Mouse (Mus musculus) hindbrain, embryonic 16.5 days (tissue): Measurements from ENCODE around the gene Coa3. TPM values are rescaled to one million over a fixed set of nuclear protein-coding genes. Genes with fewer than 3 reads are reported as not detected.
"Not testable (repeated sequence)": the region's sequence is repeated elsewhere in the genome, so short reads cannot be mapped to it uniquely, and the experiment has no call there.

Experiments
- ATAC-seq: fragments of 200-750 bp; cut with Nextera tagmentation; 2 replicates; pipeline ENCODE4 v1.8.0; 2017; ENCODE audit warnings: moderate TSS enrichment, moderate library complexity
- H3K27ac ChIP-seq: fragments of 300-500 bp; sonication (generic); 2 replicates; pipeline ENCODE4 v1.5.1; 2014; ENCODE audit warnings: low read depth, mild to moderate bottlenecking, control low read depth, low read length, moderate library complexity
- H3K27me3 ChIP-seq: fragments of 300-500 bp; sonication (generic); replicated peaks from 2 replicates; pipeline ENCODE4 v1.6.1; 2014; ENCODE audit warnings: low read length; ENCODE audit not compliant: control insufficient read depth, insufficient read depth
- H3K36me3 ChIP-seq: fragments of 300-500 bp; sonication (generic); 2 replicates; pipeline ENCODE4 v1.6.1; 2014; ENCODE audit warnings: mild to moderate bottlenecking, low read length, moderate library complexity, mixed read lengths; ENCODE audit not compliant: control insufficient read depth, insufficient read depth
- H3K4me1 ChIP-seq: fragments of 300-500 bp; sonication (generic); 2 replicates; pipeline ENCODE4 v1.6.1; 2014; ENCODE audit warnings: low read depth, low read length; ENCODE audit not compliant: control insufficient read depth, insufficient read depth
- H3K4me2 ChIP-seq: fragments of 300-500 bp; sonication (generic); 2 replicates; pipeline ENCODE4 v1.6.1; 2014; ENCODE audit warnings: mild to moderate bottlenecking, low read length, control low read depth, moderate library complexity
- H3K4me3 ChIP-seq: fragments of 300-500 bp; sonication (generic); 2 replicates; pipeline ENCODE4 v1.5.1; 2014; ENCODE audit warnings: mild to moderate bottlenecking, low read length, control low read depth, moderate library complexity
- H3K9ac ChIP-seq: fragments of 300-500 bp; sonication (generic); 2 replicates; pipeline ENCODE4 v1.6.1; 2014; ENCODE audit warnings: low read depth, mild to moderate bottlenecking, control low read depth, low read length, moderate library complexity
- H3K9me3 ChIP-seq: fragments of 300-500 bp; sonication (generic); 2 replicates; pipeline ENCODE4 v1.6.1; 2014; ENCODE audit warnings: mild to moderate bottlenecking, low read length, moderate library complexity; ENCODE audit not compliant: control insufficient read depth
- WGBS: fragments of 180-500 bp; shearing (Covaris S2); extraction: QIAGEN DNeasy Blood & Tissue Kit; methylation state at CpG from one replicate; pipeline ENCODE4 v1.1.7; 2014; 5-methylcytosine and 5-hydroxymethylcytosine counted together
- polyA plus RNA-seq: library from polyadenylated mRNA; unstranded; fragments of >200 nt; fragmentation: Nextera tagmentation; extraction: Ambion mirVana; gene quantifications from 2 replicates; pipeline ENCODE4 v1.2.1, GENCODE M21; 2015

The Coa3 gene
- 226 and 232 TPM in 2 replicates for polyA plus RNA-seq

DNA sequence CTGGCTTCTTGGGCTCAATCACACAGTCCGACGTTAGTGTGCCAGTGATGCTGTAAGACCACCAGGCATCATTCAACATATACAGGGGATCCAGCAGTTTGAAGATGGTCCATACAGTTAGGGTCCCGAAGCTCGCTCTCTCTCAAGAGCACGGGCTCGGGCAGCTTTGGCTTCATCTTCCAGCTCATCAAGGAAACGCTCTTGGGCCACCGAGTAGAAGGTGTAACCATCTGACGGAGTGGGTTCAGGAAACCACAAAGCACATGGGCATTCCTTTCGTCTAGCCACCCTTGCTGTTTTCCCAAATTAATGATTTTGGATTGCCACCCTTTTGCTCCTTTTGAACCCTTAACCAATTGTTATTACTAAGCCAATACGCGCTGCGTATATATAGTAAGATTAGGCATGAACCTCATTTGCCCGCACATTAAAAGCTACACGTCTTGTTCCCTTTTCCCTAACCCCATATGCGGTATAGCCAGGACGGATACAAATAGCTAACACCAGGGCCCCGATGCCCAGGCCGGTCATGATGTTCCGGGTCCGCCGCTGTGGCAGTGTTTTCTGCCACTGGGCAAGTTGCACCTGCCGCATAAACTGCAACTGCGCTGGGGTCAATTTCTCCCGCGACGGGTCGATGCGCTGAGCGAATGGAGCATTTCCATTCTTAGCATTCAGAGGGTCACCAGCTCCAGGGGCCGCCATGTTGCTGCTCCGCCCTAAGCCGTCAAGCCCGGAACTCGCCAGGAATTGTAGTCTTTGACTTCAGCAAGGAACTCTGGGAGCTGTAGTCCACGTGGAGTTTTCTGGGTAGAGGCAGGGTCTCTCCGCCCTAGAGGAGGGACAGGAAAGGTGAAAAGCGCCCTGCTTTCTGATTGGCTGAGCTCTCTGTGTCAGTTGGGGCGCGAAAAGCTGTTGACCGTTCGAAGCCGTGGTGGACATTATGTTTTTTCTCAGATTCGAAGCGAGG lies at the start of gene Coa3, which contains the start of gene Cntd1:
Coa3 (minus strand) TSS at position 892 of the 970 bp plus-strand sequence.
Cntd1 (plus strand) TSS at position 790 of the 970 bp plus-strand sequence.
- Histone ChIP-seq H3K4me3 (peak within 1 kb of the TSS; percentile 54), H3K9ac (peak within 1 kb of the TSS; percentile 73), H3K4me1 (peaks cover 24% of the 10 kb centered on the region), H3K4me2 (peak within 1 kb of the TSS; percentile 87), H3K36me3 (no peaks in the 10 kb centered on the region), H3K27ac (peak within 1 kb of the TSS; percentile 57; the same call in 1 of the 2 replicates), H3K27me3 (no peaks in the 10 kb centered on the region), H3K9me3 (no peaks in the 10 kb centered on the region)
- ATAC-seq, result peak; percentile 99
- WGBS, result 11% methylated on average over 45 of the region's 45 CpGs

DNA sequence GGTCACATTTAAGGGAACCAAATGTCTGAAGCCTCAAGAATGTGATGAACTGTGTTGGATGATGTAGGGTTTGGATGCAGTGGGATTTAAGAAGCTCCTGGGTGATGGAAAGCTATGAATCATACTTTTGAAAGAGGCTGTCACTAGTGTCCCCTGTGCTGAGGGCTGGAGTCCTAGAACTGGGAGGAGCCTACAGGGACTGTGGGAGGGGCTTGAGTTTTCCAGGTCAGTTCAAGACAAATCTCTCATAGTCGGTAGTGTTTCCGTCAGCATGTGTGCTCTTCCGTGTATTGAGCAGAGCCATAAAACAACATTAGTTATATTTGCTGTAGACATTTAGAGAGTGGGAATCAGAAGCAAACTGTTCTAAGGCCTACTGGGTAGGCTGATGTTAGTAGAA lies 48.4 kb upstream of the Coa3 start:
- Histone ChIP-seq H3K9me3 (no peaks in the 10 kb centered on the region), H3K9ac (no peak overlapping the region), H3K4me2 (no peak overlapping the region), H3K4me1 (no peaks in the 10 kb centered on the region), H3K36me3 (peaks cover 13% of the 10 kb centered on the region; the same call in 1 of the 2 replicates), H3K27me3 (no peaks in the 10 kb centered on the region), H3K27ac (no peak overlapping the region), H3K4me3 (no peak overlapping the region)
- 44% methylated on average over 3 of the region's 3 CpGs for WGBS
- ATAC-seq, result no peak

DNA sequence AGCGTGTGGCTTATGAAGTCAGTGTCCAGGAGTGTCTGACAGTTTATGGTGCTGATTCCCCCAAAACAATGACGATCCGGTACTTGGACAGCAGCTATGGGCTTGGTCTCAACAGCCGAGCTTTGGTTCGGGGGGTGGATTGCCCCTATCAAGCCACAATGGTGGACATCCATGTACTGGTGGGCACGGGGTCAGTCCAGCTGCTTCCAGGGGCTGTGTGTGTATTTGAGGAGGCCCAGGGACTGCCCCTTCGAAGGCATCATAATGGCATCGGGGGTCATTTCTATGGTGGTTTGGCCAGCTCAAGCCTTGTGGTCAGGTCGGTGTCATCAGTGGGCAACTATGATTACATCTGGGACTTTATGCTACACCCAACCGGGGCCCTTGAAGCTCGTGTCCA lies 47.2 kb upstream of the Coa3 start:
- no peak overlapping the region for H3K9ac ChIP-seq
- H3K27ac ChIP-seq, result no peak overlapping the region
- no peaks in the 10 kb centered on the region for H3K9me3 ChIP-seq
- H3K27me3 ChIP-seq, result no peaks in the 10 kb centered on the region
- no peaks in the 10 kb centered on the region for H3K4me1 ChIP-seq
- WGBS, result 90% methylated on average over 11 of the region's 11 CpGs
- peaks cover 21% of the 10 kb centered on the region for H3K36me3 ChIP-seq
- H3K4me3 ChIP-seq, result no peak overlapping the region
- no peak overlapping the region for H3K4me2 ChIP-seq
- no peak for ATAC-seq

DNA sequence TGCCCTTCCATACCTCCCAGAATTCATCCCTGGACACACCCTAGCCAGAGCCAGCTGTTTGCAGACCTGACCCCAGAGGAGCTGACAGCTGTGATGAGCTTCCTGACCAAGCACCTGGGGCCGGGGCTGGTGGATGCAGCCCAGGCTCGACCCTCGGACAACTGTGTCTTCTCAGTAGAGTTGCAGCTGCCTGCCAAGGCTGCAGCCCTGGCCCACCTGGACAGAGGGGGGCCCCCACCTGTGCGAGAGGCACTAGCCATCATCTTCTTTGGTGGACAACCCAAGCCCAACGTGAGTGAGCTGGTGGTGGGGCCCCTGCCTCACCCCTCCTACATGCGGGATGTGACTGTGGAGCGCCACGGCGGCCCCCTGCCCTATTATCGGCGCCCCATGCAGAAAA lies 46.3 kb upstream of the Coa3 start:
- H3K27ac ChIP-seq, H3K4me1 ChIP-seq, H3K4me2 ChIP-seq, H3K9me3 ChIP-seq, H3K27me3 ChIP-seq, H3K9ac ChIP-seq, H3K4me3 ChIP-seq, ATAC-seq: not testable (repeated sequence)
- peaks cover 28% of the 10 kb centered on the region for H3K36me3 ChIP-seq
- WGBS, result 94% methylated on average over 11 of the region's 11 CpGs

DNA sequence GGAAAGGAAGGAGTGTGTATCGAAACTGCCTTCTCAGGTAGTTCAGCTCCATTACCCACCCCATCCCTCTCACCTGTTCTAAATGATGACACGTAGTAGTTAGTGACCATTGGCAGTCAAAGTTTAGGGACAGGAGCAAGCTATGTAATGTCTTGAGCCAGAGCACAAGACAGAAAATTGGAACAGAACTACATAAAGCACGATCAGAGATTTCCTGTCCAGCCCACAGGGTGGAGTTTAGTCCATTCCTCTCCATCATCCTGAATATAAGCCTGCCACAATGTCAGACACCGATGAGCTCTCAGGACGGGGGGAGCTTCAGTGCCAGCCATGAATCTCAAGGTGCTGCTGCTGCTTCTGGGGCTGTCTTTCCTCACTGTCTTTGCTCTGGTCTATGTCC lies 45.8 kb upstream of the Coa3 start, which contains the start of gene Aoc2:
Aoc2 (plus strand) TSS at position 301 of the 400 bp plus-strand sequence.
- Histone ChIP-seq H3K27me3 (no peaks in the 10 kb centered on the region), H3K4me3 (no peak within 1 kb of the TSS), H3K27ac (no peak within 1 kb of the TSS), H3K36me3 (peaks cover 29% of the 10 kb centered on the region), H3K9ac (no peak within 1 kb of the TSS), H3K9me3 (no peaks in the 10 kb centered on the region), H3K4me2 (no peak within 1 kb of the TSS), H3K4me1 (no peaks in the 10 kb centered on the region)
- WGBS, result 92% methylated on average over 5 of the region's 5 CpGs
- ATAC-seq, result no peak

DNA sequence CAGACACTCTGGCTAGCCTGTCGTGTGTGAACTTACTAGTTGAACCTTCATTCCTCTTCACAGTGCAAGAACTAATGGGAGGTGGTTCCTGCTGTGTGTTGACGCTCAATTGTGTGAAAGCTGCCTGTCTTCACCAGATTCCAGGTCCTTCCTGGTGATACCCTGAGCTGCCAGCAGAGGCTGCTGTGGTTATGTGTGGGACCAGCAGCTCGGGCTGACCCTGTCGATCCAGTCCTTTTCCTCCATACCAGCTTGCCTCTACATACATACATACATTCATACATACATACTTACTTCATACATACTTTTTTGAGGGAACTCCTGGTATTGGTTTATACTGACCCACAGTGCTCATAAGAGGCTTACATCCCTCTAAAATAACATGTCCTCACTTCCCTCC lies 44.7 kb upstream of the Coa3 start:
- H3K4me1 ChIP-seq, result no peaks in the 10 kb centered on the region
- peak; percentile 79 for ATAC-seq
- no peaks in the 10 kb centered on the region for H3K27me3 ChIP-seq
- no peak overlapping the region for H3K4me2 ChIP-seq
- H3K36me3 ChIP-seq, result peaks cover 33% of the 10 kb centered on the region
- H3K9ac ChIP-seq, result no peak overlapping the region
- H3K27ac ChIP-seq, result no peak overlapping the region
- no peak overlapping the region for H3K4me3 ChIP-seq
- 15% methylated on average over 4 of the region's 4 CpGs for WGBS
- H3K9me3 ChIP-seq, result no peaks in the 10 kb centered on the region

DNA sequence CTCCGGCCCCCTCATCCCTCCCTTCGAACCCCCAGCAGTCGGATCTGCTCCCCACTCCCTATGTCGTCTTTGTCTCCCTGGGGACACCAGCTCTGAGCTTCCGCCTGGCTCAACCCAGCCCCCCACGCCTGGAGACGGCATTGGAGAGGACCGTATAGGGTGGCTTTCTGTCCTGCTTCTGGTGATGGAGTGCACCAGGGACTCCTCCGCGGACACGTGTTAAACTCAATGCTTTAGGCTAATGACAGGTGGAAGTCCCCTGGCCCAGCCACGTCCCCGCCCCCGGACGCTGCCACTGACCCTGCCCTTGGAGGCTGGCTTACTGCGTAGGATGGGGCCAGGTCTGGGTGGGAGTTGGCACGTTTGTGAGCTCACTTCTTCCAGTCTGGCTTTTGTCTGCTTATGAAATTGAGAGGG lies 37.6 kb upstream of the Coa3 start:
- Histone ChIP-seq H3K27me3 (no peaks in the 10 kb centered on the region), H3K36me3 (peaks cover 15% of the 10 kb centered on the region), H3K9me3 (no peaks in the 10 kb centered on the region), H3K4me3 (peak overlapping the region; percentile 59), H3K4me2 (peak overlapping the region; percentile 98), H3K27ac (peak overlapping the region; percentile 83), H3K9ac (peak overlapping the region; percentile 73), H3K4me1 (peaks cover 15% of the 10 kb centered on the region)
- under 1% methylated on average over 17 of the region's 17 CpGs for WGBS
- peak; percentile 66 for ATAC-seq

DNA sequence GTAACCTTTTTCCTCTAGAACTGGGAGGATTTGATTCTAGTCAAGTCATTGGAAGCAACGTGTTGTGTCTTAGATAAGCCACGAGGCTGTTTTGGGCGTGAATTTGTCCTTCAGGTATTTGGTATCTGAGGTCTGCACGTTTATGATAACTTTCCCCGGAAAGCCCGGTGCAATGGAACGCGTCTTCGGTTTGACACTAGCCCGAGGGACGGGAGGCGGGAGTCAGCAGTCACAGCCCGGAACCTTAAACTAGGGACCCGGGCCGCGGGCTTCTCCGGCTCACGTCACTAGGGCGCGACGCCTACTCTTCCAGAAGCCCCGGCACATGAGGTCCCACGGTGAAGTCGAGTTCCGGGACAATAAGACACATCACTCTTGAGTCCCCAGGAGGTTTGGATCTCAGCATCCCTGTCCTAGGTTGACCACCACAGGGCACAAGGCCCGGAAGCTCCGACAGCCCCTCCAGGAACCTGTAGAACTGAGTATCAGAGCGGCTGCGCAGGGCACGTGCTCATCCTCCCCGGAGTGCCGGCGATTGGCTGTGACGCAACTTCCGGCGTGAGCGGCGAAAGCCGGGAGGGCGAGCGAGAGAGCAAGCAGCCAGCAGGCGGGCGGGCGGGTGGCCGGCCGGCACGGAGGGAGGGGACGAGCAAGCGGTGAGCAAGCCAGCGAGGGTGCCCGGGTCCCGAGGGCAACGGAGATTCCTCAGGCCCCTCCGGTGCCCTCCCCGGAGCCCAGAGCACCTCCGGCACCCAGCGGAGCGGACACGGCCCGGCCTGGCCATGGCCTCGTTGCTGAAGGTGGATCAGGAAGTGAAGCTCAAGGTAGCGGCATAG lies 37.0 kb upstream of the Coa3 start, which contains the start of gene Psme3:
Psme3 (plus strand) TSS at position 549 of the 836 bp plus-strand sequence.
- Histone ChIP-seq H3K9me3 (no peaks in the 10 kb centered on the region), H3K9ac (peak within 1 kb of the TSS; percentile 73), H3K36me3 (peaks cover 9% of the 10 kb centered on the region; the same call in 1 of the 2 replicates), H3K27ac (peak within 1 kb of the TSS; percentile 83), H3K4me1 (peaks cover 15% of the 10 kb centered on the region), H3K4me3 (peak within 1 kb of the TSS; percentile 59), H3K27me3 (no peaks in the 10 kb centered on the region), H3K4me2 (peak within 1 kb of the TSS; percentile 98)
- peak; percentile 95 for ATAC-seq
- under 1% methylated on average over 62 of the region's 62 CpGs for WGBS
